Mouse (Mus musculus) ES-E14 (cell line): ENCODE measurements around the gene Pttg1.

Experiments used
- CHD2 ChIP-seq: IDR thresholded peaks from 2 replicates; pipeline ENCODE4 v1.6.1; 2014; ENCODE audit warnings: mild to moderate bottlenecking, low read depth, low read length, inconsistent platforms
- MAFK ChIP-seq: IDR thresholded peaks from 2 replicates; pipeline ENCODE4 v1.6.1; 2014; ENCODE audit warnings: mild to moderate bottlenecking, low read depth, low read length, inconsistent platforms; ENCODE audit not compliant: insufficient read depth

DNA sequence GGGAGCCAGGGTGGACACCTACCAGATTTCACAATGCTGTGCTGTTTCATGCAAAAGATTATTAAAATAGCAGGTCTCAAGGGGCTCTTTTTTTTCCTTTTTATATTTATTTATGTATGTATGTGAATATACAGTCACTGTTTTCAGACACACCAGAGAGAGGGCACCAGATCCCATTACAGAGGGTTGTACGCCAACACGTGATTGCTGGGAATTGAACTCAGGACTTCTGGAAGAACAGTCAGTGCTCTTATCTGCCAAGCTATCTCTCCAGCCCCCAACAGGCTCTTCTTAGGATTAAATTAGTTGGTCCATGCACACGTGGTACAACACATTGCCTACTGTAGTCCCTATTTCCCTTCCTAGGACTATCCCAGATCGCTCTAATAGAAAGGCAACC, 32.7 kb downstream of the Pttg1 start:
- TF ChIP-seq CHD2 (no peak), MAFK (no peak)
